Mouse (Mus musculus) CH12.LX (cell line): ENCODE measurements around the gene Usp19. TPM values are rescaled to one million over a fixed set of nuclear protein-coding genes. Genes with fewer than 3 reads are reported as not detected.

ENCODE experiments used
- DNase-seq: peaks from one replicate; pipeline ENCODE4 v3.0.0-alpha.2; 2013; ENCODE audit errors: extremely low read depth
- H3K27ac ChIP-seq: 2 replicates; pipeline ENCODE4 v1.5.1; 2012; ENCODE audit warnings: low read depth, mild to moderate bottlenecking, control low read depth, moderate library complexity; ENCODE audit not compliant: insufficient read depth
- H3K27me3 ChIP-seq: replicated peaks from 2 replicates; pipeline ENCODE3; 2012; ENCODE audit warnings: inconsistent platforms
- H3K36me3 ChIP-seq, 2 experiments: replicated peaks in 1 of 2; 2 replicates each; pipeline versions ENCODE3 to v1.6.1; 2012; ENCODE audit warnings: inconsistent platforms in 1 of 2, low read length in 1 of 2, mild to moderate bottlenecking in 1 of 2, mixed read lengths in 1 of 2, moderate library complexity in 1 of 2; ENCODE audit not compliant: control insufficient read depth in 1 of 2, insufficient read depth in 1 of 2
- H3K4me1 ChIP-seq, 2 experiments: 2 replicates each; pipeline ENCODE4 v1.6.1; 2012; ENCODE audit warnings: inconsistent platforms in 1 of 2, moderate library complexity in 1 of 2; ENCODE audit not compliant: insufficient read depth in 2 of 2, control insufficient read depth in 1 of 2
- H3K4me2 ChIP-seq: 2 replicates; pipeline ENCODE4 v1.6.1; 2012; ENCODE audit warnings: low read depth, mild to moderate bottlenecking, control low read depth; ENCODE audit not compliant: poor library complexity, insufficient read depth, severe bottlenecking
- H3K4me3 ChIP-seq, 3 experiments: fragments of 150-350 bp in 1 of 3; sonication (generic) in 1 of 3; replicated peaks in 1 of 3; 2 replicates each; pipeline versions ENCODE3 to v1.5.1; 2011 to 2012; ENCODE audit warnings: low read depth in 2 of 3, low read length in 2 of 3, mild to moderate bottlenecking in 2 of 3, moderate library complexity in 2 of 3, control low read depth in 1 of 3, improper control_type of control experiment in 1 of 3, inconsistent platforms in 1 of 3, mixed read lengths in 1 of 3; ENCODE audit not compliant: poor library complexity in 1 of 3
- H3K79me2 ChIP-seq: replicated peaks from 2 replicates; pipeline ENCODE4 v1.6.1; 2012; ENCODE audit warnings: mild to moderate bottlenecking, moderate library complexity; ENCODE audit not compliant: control insufficient read depth, poor library complexity, insufficient read depth, severe bottlenecking; ENCODE audit errors: extremely low read depth
- H3K9ac ChIP-seq: 2 replicates; pipeline ENCODE4 v1.6.1; 2012; ENCODE audit warnings: low read depth, mild to moderate bottlenecking, control low read depth, moderate library complexity; ENCODE audit not compliant: insufficient read depth
- H3K9me3 ChIP-seq: replicated peaks from 2 replicates; pipeline ENCODE3; 2012; ENCODE audit warnings: low read length, inconsistent platforms, mixed read lengths
- CHD1 ChIP-seq: IDR thresholded peaks from 2 replicates; pipeline ENCODE4 v1.6.1; 2012; ENCODE audit warnings: low read depth, low read length, improper control_type of control experiment, inconsistent platforms
- CHD2 ChIP-seq: IDR thresholded peaks from 2 replicates; pipeline ENCODE4 v1.6.1; 2011; ENCODE audit warnings: low read length, improper control_type of control experiment
- CTCF ChIP-seq, 2 experiments: IDR thresholded peaks in 1 of 2; conservative IDR thresholded peaks in 1 of 2; 2 replicates each; pipeline ENCODE4 v1.5.1; 2011 to 2012; ENCODE audit warnings: low read depth in 2 of 2, low read length in 2 of 2, improper control_type of control experiment in 1 of 2, inconsistent platforms in 1 of 2, mild to moderate bottlenecking in 1 of 2, moderate library complexity in 1 of 2
- HCFC1 ChIP-seq: IDR thresholded peaks from 2 replicates; pipeline ENCODE4 v1.6.1; 2012; ENCODE audit warnings: low read depth, mild to moderate bottlenecking, inconsistent platforms, low read length, improper control_type of control experiment
- IRF4 ChIP-seq: IDR thresholded peaks from 2 replicates; pipeline ENCODE4 v1.6.1; 2014; ENCODE audit warnings: low read depth, mild to moderate bottlenecking, inconsistent platforms, low read length, improper control_type of control experiment
- JUND ChIP-seq: conservative IDR thresholded peaks from 2 replicates; pipeline ENCODE4 v1.6.1; 2011; ENCODE audit warnings: low read depth, low read length, improper control_type of control experiment
- KAT2A ChIP-seq: IDR thresholded peaks from 2 replicates; pipeline ENCODE4 v1.6.1; 2012; ENCODE audit warnings: low read length, improper control_type of control experiment, inconsistent platforms; ENCODE audit not compliant: insufficient replicate concordance
- MAX ChIP-seq: IDR thresholded peaks from 2 replicates; pipeline ENCODE4 v1.6.1; 2011; ENCODE audit warnings: low read length, improper control_type of control experiment
- MYC ChIP-seq: IDR thresholded peaks from 2 replicates; pipeline ENCODE4 v1.6.1; 2011; ENCODE audit warnings: low read depth, mild to moderate bottlenecking, improper control_type of control experiment, low read length
- NELFE ChIP-seq: IDR thresholded peaks from 2 replicates; pipeline ENCODE4 v1.6.1; 2011; ENCODE audit warnings: low read depth, low read length, improper control_type of control experiment
- NRF1 ChIP-seq: IDR thresholded peaks from 2 replicates; pipeline ENCODE4 v1.6.1; 2014; ENCODE audit warnings: low read depth, mild to moderate bottlenecking, inconsistent platforms, low read length, improper control_type of control experiment, moderate library complexity
- POLR2A ChIP-seq: IDR thresholded peaks from 2 replicates; pipeline ENCODE4 v1.6.1; 2011; ENCODE audit warnings: low read depth, mild to moderate bottlenecking, improper control_type of control experiment, low read length
- POLR2AphosphoS2 ChIP-seq: IDR thresholded peaks from 2 replicates; pipeline ENCODE4 v1.6.1; 2011; ENCODE audit warnings: low read depth, low read length, improper control_type of control experiment
- RCOR1 ChIP-seq: conservative IDR thresholded peaks from 2 replicates; pipeline ENCODE4 v1.6.1; 2012; ENCODE audit warnings: low read depth, mild to moderate bottlenecking, inconsistent platforms, low read length, improper control_type of control experiment
- TBP ChIP-seq: conservative IDR thresholded peaks from 2 replicates; pipeline ENCODE4 v1.6.1; 2011; ENCODE audit warnings: low read depth, low read length, improper control_type of control experiment
- TCF12 ChIP-seq: IDR thresholded peaks from 2 replicates; pipeline ENCODE4 v1.6.1; 2014; ENCODE audit warnings: low read depth, mild to moderate bottlenecking, inconsistent platforms, low read length, improper control_type of control experiment
- UBTF ChIP-seq: IDR thresholded peaks from 2 replicates; pipeline ENCODE4 v1.6.1; 2012; ENCODE audit warnings: low read depth, mild to moderate bottlenecking, inconsistent platforms, low read length, improper control_type of control experiment, moderate library complexity
- ZNF384 ChIP-seq: IDR thresholded peaks from 2 replicates; pipeline ENCODE4 v1.6.1; 2012; ENCODE audit warnings: low read depth, low read length, improper control_type of control experiment, inconsistent platforms
- dilution Hi-C: fragments of 300-500 bp; cut with MboI; formaldehyde crosslinking; loops from 2 replicates; pipeline ENCODE4 v1.14.3; 2020; ENCODE audit warnings: low sequenced_read_pairs; ENCODE audit not compliant: extremely low pct_unique_long_range_greater_than_20kb, extremely low pct_ligation_motif_present
- in situ Hi-C: fragments of 300-500 bp; cut with MboI; formaldehyde crosslinking; loops from 3 replicates; pipeline ENCODE4 v1.14.3; 2019; ENCODE audit warnings: low sequenced_read_pairs, low pct_ligation_motif_present, low pct_unique_long_range_greater_than_20kb, mixed read lengths
- polyA plus RNA-seq: library from polyadenylated mRNA; unstranded; fragments of >175 nt; gene quantifications from 2 replicates; pipeline ENCODE4 v1.2.1, GENCODE M21; 2012; ENCODE audit warnings: low read depth; ENCODE audit not compliant: insufficient read length
- total RNA-seq, 2 experiments: library from RNA; depleted of rRNA; stranded (reverse); fragments of 300-350 nt in 1 of 2; fragments of >200 nt in 1 of 2; gene quantifications; 2 replicates each; pipeline ENCODE4 v1.2.3; 2012 to 2014

Gene Usp19
- total and polyA plus RNA-seq, 3 experiments, result 36.5 to 106 (median 69.9) TPM

GRCm38 (mm10) chr9:108486973-108487530, 3.4 kb upstream of the Usp19 start:
- peaks cover 13% of the 10 kb centered on the region for H3K79me2 ChIP-seq
- H3K4me3 ChIP-seq, result no peak overlapping the region
- no peak for TF ChIP-seq TCF12
- TF ChIP-seq UBTF, result no peak
- no peak for TF ChIP-seq ZNF384
- TF ChIP-seq CTCF (conservative IDR thresholded peaks at IDR 0.05 in 1 of 2, IDR thresholded peaks at IDR 0.05 in 1 of 2; ENCODE audit: low read depth in 2 of 2, low read length in 2 of 2), result no peak
- no peak for TF ChIP-seq HCFC1
- TF ChIP-seq IRF4, result no peak
- no peak for TF ChIP-seq NELFE
- no peak for TF ChIP-seq CHD2
- TF ChIP-seq CHD1, result no peak
- no peak for TF ChIP-seq TBP
- no peak for TF ChIP-seq MYC
- TF ChIP-seq POLR2AphosphoS2, result no peak
- no peak for TF ChIP-seq KAT2A
- no peak overlapping the region for H3K9ac ChIP-seq
- peaks cover 0 to 2% of the 10 kb centered on the region in 2 experiments for H3K36me3 ChIP-seq
- dilution Hi-C loops (no loop called here), in situ Hi-C loops (no loop called here)
- H3K9me3 ChIP-seq, result no peaks in the 10 kb centered on the region
- H3K4me1 ChIP-seq, result peaks cover 9 to 17% of the 10 kb centered on the region in 2 experiments
- no peak overlapping the region for H3K4me2 ChIP-seq
- H3K27me3 ChIP-seq, result peaks cover 6% of the 10 kb centered on the region
- no peak for DNase-seq
- no peak overlapping the region for H3K27ac ChIP-seq

- in situ Hi-C loops (no loop called here), dilution Hi-C loops (no loop called here)
- Histone ChIP-seq H3K79me2 (peaks cover 24% of the 10 kb centered on the region), H3K27ac (no peak overlapping the region), H3K9ac (no peak overlapping the region), H3K27me3 (peaks cover 6% of the 10 kb centered on the region), H3K4me1 (peaks cover 11 to 31% of the 10 kb centered on the region in 2 experiments)
- no peak for DNase-seq
- no peak for TF ChIP-seq JUND
- TF ChIP-seq, all 38 proteins: peak for 0
- H3K36me3 ChIP-seq, result peaks cover 8 to 16% of the 10 kb centered on the region in 2 experiments
- H3K9me3 ChIP-seq, result no peaks in the 10 kb centered on the region
- no peak overlapping the region for H3K4me3 ChIP-seq
- no peak overlapping the region for H3K4me2 ChIP-seq
Observed at GRCm38 (mm10) chr9:108488403-108488802, 2.0 kb upstream of the Usp19 start.

GRCm38 (mm10) chr9:108489215-108489614, 1.2 kb upstream of the Usp19 start:
- Histone ChIP-seq H3K4me3 (no peak overlapping the region), H3K27me3 (peaks cover 6% of the 10 kb centered on the region), H3K27ac (no peak overlapping the region), H3K4me1 (peaks cover 11 to 31% of the 10 kb centered on the region in 2 experiments), H3K9ac (no peak overlapping the region), H3K4me2 (no peak overlapping the region), H3K9me3 (no peaks in the 10 kb centered on the region)
- DNase-seq, result no peak
- in situ Hi-C loops (no loop called here), dilution Hi-C loops (no loop called here)
- TF ChIP-seq POLR2A, result no peak
- TF ChIP-seq UBTF, result no peak
- TF ChIP-seq CTCF (conservative IDR thresholded peaks at IDR 0.05 in 1 of 2, IDR thresholded peaks at IDR 0.05 in 1 of 2; ENCODE audit: low read depth in 2 of 2, low read length in 2 of 2), result no peak
- no peak for TF ChIP-seq TCF12
- TF ChIP-seq NELFE, result no peak
- TF ChIP-seq RCOR1, result no peak
- TF ChIP-seq HCFC1, result no peak
- no peak for TF ChIP-seq MAX
- no peak for TF ChIP-seq NRF1
- TF ChIP-seq, all 38 proteins: peak for 0
- peaks cover 24% of the 10 kb centered on the region for H3K79me2 ChIP-seq
- peaks cover 17 to 24% of the 10 kb centered on the region in 2 experiments for H3K36me3 ChIP-seq
